Mouse (Mus musculus): ENCODE measurements around the gene Kremen1. TPM values are rescaled to one million over a fixed set of nuclear protein-coding genes. Genes with fewer than 3 reads are reported as not detected.

The Kremen1 gene
- total RNA-seq, 2 experiments from 2014 or later, result 9.0 to 9.8 TPM

GRCm38 (mm10) chr11:5179391-5179790, 82.0 kb downstream of the Kremen1 start:
- no peak for DNase-seq
- intact Hi-C loops (cut with DNase I), result no loop called here

DNA sequence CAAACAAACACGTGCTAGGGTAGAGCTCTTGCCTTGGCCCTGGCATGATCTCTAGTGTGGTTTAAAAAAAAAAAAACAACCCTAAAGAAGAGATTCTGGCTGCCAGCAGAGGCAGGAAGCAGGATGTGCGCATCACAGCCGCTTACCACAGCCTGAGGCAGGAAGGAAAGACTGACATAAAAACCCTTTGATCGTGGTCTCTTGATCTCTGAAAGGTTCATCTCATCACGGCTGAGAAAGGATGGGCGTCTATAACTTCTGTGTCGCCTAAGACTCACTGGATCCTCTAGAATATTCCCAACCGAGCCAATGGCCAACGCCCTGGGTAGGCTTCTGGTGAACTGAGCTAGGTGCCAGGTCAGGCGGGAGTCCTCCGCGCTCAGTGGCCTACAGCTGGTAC, 84.2 kb downstream of the Kremen1 start:
- DNase-seq, result no peak
- intact Hi-C loops (cut with DNase I), result no loop called here

GRCm38 (mm10) chr11:5176685-5177084, 84.7 kb downstream of the Kremen1 start:
- DNase-seq, result no peak
- intact Hi-C loops (cut with DNase I), result no loop called here

- intact Hi-C loops (cut with DNase I), result no loop called here
- DNase-seq, result no peak
Observed at GRCm38 (mm10) chr11:5175866-5176265, 85.5 kb downstream of the Kremen1 start.

GRCm38 (mm10) chr11:5175141-5175540, 86.2 kb downstream of the Kremen1 start:
- intact Hi-C loops (cut with DNase I), result no loop called here
- DNase-seq, result no peak

- intact Hi-C loops (cut with DNase I), result no loop called here
- no peak for DNase-seq
Observed at GRCm38 (mm10) chr11:5172861-5173260, 88.5 kb downstream of the Kremen1 start.

DNA sequence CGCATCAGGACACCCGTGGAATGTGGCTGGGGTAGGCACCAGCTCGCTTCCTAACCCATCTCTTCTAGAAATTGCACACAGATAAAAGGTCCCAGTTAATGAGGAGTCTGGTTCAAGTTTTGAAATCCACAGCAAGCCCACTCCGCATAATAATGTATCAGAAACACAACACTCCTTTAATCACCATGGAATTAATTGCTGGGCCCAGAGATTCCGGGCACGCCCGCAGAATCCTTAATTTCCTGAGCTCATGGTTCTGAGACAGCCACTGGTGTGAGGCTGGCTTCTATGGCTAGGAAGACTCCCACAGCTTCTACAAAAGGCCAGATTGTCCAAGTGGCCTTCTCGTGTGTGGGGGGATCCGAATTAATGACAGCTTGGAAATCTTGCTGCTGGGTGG, 94.0 kb downstream of the Kremen1 start:
- intact Hi-C loops (cut with DNase I), result no loop called here
- DNase-seq, result peak; percentile 41

- DNase-seq, result peak; percentile 86
- intact Hi-C loops (cut with DNase I), result no loop called here
Observed at GRCm38 (mm10) chr11:5165471-5165916, 95.9 kb downstream of the Kremen1 start.

DNA sequence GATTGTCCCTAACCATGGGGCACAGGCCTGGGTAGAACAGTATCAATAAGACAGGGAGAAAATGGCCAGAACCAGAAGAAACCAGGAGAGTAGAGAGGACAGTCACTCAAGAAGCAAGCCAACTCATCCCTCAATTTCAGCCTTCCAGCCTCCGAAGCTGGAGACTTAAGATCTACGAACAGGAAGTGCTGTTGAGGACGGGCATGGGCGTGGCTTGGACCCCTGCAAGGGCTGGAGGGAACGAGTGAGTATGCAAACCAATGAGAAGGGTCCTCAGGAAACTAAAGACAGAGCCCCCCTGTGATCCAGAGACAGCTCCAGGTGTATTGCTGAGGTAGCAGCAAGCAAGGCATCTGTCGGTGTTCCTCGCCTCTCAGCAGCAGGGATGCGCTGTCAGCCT, 97.0 kb downstream of the Kremen1 start:
- intact Hi-C loops (cut with DNase I), result no loop called here
- DNase-seq, result no peak

GRCm38 (mm10) chr11:5163421-5163820, 97.9 kb downstream of the Kremen1 start:
- intact Hi-C loops (cut with DNase I), result no loop called here
- no peak for DNase-seq

- no peak for DNase-seq
- intact Hi-C loops (cut with DNase I), result no loop called here
Observed at GRCm38 (mm10) chr11:5160722-5161485, 100.5 kb downstream of the Kremen1 start.

DNA sequence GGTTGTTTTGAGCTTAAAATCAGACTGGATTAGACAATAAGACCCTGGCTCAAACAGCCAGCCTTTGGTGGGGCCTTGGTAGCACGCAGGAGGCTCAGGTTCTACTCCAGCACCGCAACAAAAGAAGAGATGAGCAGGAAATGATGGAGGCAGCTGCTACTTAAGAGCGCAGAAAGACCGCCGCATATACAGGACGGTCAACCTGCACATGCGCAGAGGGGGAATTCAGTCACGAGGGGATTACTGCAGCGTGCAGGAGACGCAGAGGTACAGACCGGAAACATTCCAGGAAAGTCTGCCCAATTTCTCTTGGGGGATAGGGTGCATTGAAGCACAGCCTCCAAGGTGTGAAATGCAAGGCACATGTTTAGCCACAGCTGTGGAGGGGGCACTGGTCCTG, 103.3 kb downstream of the Kremen1 start:
- no peak for DNase-seq
- intact Hi-C loops (cut with DNase I), result no loop called here

GRCm38 (mm10) chr11:5154961-5155805, 106.2 kb downstream of the Kremen1 start:
- intact Hi-C loops (cut with DNase I), result no loop called here
- peak; percentile 77 for DNase-seq

- intact Hi-C loops (cut with DNase I), result no loop called here
- no peak for DNase-seq
Observed at GRCm38 (mm10) chr11:5151680-5152337, 109.5 kb downstream of the Kremen1 start, which contains the start of gene Emid1. Gene Emid1 (minus strand): TSS chr11:5152257.

- no peak for DNase-seq
- intact Hi-C loops (cut with DNase I), result no loop called here
Observed at GRCm38 (mm10) chr11:5151247-5151630, 110.1 kb downstream of the Kremen1 start.

- no peak for DNase-seq
- intact Hi-C loops (cut with DNase I), result no loop called here
Observed at GRCm38 (mm10) chr11:5150416-5151246, 110.7 kb downstream of the Kremen1 start.

DNA sequence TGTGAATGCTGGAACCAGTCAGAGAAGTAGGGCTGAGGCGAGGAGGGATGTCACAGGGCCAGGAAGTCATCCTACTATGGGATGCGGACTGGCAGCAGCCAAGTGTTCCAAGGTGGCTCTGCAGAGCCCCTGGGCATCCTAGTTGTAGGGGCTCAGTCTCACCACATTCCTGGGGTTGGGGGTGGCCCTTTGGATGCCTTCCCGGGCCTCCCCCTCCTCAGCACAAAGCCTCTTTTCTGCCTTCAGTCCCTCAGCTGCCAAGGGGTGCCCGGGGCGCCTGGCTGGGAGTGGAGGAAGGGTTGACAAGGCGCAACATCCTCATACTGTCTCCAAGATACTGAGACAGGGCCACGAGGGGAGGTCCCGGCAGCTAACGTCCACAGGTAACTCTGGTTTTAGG, 111.4 kb downstream of the Kremen1 start:
- peak; percentile 48 for DNase-seq
- intact Hi-C loops (cut with DNase I), result no loop called here

DNA sequence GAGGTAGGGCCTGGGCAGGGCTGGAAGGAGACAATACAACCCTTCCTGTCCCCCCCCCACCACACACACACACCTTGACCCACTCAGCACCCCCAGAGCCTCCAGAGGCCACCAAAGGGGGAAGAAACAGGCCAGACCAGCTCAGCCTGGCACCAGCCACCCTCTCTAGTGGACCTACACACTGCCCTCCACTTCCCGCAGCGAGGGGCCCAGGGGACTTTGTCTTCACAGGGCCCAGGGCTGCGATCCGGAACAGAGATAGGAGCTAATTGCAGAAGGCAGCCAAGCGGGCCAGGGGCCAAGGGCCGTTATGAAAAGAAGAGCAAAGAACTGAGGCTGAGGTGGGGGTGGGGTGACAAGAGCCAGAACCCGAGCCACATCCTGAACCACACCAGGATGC, 112.1 kb downstream of the Kremen1 start:
- DNase-seq, result peak; percentile 38
- intact Hi-C loops (cut with DNase I), result no loop called here

GRCm38 (mm10) chr11:5145600-5145999, 115.8 kb downstream of the Kremen1 start:
- intact Hi-C loops (cut with DNase I), result no loop called here
- no peak for DNase-seq

DNA sequence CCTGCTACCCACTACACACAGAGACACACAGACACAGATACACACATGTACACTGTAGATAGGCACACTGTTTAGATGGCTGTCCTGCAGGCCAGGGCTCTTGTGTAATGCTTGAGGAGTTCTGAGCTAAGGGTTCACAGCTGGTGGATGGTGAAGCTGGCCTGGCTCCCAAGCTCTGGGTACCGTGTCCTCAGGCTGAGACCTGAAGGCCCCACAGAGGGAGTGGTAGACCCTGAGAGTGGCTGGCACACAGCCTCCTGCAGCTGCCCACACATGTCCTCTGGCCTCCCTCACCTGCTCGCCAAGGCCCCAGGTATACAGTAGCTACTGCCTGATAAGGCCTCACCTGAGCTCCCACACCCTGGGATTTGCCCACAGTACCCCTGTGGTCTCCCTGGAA, 119.4 kb downstream of the Kremen1 start:
- DNase-seq, result no peak
- intact Hi-C loops (cut with DNase I), result no loop called here
